Mouse (Mus musculus) erythroid progenitor cell, adult 5-6 weeks (primary cell): ENCODE results near the gene Plekhg6. TPM values are rescaled to one million over a fixed set of nuclear protein-coding genes. Genes with fewer than 3 reads are reported as not detected.

Experiments
- ATAC-seq: replicated peaks from 2 replicates; pipeline ENCODE4 v1.8.0; 2016; ENCODE audit warnings: moderate number of reproducible peaks, mild to moderate bottlenecking, moderate TSS enrichment, inconsistent platforms; ENCODE audit not compliant: poor library complexity, low FRiP score, severe bottlenecking
- total RNA-seq, 2 experiments: library from RNA; stranded (forward) in 1 of 2; stranded (reverse) in 1 of 2; fragments of 150-400 nt in 1 of 2; fragments of 186-747, 209-891 nt in 1 of 2; gene quantifications; 2 replicates each; pipeline versions ENCODE4 v1.2.3 to v1.2.4; 2015 to 2017; ENCODE audit warnings: low replicate concordance in 2 of 2

Plekhg6 gene
- total RNA-seq, 2 experiments from 2014 or later, result not detected

DNA sequence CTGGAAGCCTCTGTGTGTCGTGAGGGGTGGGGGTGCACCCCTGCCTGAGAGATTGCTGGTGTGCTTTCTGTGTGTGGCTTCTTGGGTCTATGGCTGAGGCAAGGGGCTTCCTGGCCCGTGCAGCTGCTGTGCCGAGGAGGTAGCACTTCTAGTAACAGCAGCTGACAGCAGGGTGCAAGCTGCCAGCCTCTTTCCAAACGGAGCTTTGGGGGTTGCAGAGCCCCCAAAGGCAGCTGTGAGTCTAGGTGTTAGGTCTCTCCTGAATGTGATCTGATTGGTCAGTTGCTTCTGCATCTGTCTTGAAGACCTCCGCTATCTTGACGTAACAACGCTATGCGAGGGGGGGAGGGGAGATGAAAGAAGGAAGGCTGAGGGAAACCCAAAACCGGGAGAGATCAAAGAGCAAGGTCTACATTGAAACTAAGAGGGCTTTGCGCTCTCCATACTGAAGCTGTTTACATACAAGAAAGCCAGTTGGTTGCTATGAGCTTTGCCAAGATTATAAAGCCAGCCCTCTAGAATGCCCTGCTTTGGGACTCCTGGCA, 25.3 kb downstream of the Plekhg6 start:
- ATAC-seq, result no peak

DNA sequence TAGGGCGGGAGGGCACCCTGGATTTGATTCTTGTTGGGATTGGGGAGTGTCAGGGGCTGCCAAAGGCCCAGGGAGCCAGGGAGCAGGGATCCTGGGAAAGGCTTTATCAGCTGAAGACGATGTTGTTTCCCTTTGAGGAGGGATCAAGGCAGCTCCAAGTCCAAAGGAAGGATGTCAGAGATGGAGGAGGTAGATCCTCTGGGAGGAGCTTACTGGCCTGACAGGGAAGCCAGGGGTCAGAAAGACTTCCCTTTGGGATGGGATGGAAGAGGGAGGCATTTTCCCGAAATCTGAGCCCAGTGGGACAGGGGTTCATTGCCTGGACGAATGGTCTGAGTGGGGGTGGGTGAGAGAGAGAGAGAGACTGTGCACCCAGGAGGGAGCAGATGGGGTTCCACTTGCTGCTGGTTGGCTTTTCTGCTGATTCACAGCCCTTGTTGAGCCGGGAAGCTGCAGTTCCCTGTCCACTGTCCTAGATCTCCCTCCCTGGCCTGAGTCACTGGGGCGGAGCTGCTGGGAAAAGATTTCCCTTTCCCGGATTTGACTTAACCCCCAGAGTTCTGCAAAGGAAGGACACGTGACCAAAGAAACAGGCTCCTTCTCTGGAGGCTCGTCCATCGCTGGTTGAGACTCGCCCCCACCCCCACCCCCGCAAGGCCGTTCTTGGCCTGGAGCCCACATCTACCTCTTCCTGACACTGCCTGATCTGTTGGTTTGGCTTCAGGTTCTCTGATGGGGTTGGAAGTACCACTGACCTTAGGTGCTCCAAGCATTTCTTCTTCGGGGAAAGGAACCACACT, 26.0 kb downstream of the Plekhg6 start:
- no peak for ATAC-seq

DNA sequence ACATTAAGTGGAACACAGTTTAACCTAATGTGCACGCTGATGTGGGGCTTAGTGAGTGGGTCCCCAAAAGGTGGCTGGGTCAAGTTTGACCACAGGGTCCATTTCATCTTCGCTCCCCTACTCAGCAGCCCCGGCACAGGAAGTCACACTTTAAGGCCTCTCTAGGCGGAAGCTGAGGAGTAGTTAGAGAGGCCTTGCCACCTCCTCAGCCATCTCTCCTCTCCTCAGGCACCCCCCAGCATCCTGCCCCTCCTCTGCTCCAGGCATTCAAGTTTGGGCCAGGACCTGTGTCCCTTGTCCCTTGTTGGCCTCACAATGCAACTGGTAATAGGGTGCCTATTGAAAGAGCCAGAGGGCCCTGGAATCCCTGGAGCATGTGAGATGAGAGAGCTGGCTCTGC, 26.9 kb downstream of the Plekhg6 start:
- no peak for ATAC-seq

DNA sequence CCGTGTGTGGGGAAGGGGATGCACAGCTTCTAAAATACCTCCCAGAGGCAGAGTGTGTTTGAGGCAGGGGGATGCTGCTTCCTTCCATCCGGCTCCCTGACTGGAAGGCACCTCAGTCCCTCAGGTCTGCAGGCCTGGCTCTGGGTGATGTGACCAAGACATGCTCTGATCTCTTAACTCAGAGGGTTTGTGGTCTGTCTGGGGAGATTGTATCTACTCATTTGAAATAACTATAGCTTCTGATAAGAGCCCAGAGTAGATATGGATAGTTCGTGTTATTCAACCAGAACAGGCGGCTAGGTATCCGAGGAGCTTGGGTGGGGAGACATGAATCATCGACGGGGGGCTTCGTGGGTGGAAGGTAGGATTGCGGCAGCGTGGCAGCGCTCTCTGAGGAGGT, 27.4 kb downstream of the Plekhg6 start:
- no peak for ATAC-seq

DNA sequence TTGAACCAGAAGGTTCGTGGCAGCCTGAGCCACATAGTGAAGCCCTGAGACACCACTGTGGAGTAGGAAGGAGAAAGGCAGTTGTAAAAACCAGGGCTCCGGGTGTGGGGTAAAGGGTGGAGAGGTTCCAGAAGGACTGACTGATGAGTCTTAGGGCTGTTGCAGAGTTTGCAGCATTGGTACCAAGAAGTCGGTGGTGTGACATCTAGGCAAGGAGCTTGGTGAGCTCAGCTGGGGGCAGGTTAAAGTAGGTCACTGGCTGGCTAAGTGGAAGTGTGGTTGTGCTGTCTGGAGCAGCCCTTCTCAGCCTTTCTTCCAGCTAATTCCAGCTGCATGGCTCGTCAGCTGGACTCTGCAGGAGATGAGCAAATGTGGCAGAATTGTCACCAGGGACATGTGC, 27.8 kb downstream of the Plekhg6 start:
- no peak for ATAC-seq

DNA sequence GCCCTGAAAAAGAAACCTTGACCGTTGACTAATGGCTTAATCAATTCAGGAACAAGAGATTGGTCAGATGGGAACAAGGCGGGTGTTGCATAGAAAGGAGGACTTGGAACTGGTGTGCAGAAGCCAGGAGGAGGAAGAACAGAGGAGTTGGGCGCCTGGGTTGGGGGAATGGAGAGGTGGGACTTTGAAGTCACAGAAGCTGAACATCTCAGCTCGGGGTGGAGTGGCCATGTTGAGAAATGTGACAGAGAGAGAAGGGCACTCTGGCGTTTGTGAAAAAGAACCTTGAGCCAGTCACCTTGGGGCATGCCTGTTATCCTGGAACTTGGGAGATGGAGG, 28.6 kb downstream of the Plekhg6 start:
- no peak for ATAC-seq

DNA sequence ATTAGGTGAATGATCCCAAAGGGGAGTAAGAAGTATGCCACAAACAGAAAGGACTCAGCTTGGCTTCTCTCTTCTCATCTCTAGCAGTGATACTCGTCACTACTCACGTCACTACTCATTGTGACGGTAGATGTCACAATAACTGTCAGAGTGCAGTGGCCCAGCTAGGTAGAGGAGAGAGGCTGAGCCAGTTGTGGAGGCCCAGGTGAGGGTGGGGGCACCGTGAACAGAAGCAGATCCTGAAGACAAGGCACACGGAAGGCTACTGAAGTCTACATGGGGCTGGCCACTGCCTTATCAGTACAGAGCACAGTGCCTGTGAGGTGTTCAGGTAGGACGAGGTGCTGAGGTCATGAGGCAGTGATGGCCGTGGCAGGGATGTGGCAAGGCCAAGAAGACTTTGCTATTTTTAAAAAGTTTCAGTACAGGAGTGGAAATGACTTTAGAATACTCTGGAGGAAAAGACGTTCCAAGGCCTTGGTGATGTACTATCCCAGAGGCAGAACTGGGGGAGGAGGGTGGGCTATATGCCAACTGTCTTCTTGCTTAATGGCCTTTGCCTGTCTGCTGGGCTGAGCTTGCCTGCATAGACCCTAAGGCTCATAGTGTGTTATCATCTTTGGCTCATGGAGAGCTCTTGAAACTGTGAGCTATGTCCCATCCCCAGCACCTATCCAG, 29.1 kb downstream of the Plekhg6 start:
- ATAC-seq, result no peak

DNA sequence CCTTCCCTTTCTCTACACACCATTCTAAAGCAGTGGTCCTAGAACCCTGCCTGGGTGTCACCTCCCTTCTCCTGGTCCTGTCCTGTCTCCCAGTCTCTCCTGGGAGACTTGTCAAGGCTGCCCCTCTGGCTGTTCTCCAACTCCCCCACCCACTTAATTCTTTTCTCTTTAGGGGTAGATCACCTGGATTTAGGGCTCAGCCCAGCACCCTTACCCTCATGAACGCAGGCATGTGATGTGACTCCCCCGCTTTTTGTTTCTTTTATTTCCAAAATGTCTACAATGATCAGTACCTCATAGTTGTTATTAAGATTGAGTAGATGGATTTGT, 29.6 kb downstream of the Plekhg6 start:
- no peak for ATAC-seq

DNA sequence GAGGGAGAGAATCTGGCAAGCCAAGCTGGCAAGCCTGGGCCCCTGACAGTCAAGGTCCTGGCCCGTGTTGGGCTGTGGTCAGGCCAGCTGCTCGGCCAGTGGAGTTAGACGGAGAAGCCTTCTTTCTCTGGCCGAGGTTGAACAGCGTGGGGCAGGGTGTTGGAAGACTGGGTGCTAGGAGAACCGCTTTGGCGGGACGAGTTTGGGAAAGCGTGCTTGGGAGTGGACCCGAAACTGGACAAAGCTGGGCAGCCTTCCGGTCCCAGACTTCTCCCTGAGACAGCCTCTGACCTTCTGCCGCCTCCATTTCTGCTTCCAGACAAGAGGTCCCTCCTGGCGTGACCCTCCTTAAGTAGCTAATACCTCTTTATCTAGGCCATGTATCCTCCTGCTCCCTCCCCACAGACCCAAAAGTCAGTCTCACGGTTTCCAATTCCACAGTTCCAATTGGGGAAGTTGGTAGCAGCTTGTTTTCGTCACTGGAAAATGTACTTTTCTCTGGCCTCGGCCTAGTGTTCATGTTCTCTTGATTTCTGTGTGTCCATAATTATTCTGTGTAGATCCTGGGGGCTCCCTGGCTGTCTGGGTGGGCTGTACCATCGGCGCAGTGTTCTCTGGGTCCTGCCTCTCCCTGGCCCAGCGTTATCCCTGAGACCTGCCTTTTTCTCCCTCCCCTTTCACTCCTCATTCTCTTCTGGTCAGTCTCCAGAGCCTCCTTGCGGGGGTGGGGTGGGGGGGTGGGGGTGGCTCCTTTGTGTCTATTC, 30.2 kb downstream of the Plekhg6 start:
- no peak for ATAC-seq

- no peak for ATAC-seq
Observed at GRCm38 (mm10) chr6:125349575-125350230, 30.9 kb downstream of the Plekhg6 start.

DNA sequence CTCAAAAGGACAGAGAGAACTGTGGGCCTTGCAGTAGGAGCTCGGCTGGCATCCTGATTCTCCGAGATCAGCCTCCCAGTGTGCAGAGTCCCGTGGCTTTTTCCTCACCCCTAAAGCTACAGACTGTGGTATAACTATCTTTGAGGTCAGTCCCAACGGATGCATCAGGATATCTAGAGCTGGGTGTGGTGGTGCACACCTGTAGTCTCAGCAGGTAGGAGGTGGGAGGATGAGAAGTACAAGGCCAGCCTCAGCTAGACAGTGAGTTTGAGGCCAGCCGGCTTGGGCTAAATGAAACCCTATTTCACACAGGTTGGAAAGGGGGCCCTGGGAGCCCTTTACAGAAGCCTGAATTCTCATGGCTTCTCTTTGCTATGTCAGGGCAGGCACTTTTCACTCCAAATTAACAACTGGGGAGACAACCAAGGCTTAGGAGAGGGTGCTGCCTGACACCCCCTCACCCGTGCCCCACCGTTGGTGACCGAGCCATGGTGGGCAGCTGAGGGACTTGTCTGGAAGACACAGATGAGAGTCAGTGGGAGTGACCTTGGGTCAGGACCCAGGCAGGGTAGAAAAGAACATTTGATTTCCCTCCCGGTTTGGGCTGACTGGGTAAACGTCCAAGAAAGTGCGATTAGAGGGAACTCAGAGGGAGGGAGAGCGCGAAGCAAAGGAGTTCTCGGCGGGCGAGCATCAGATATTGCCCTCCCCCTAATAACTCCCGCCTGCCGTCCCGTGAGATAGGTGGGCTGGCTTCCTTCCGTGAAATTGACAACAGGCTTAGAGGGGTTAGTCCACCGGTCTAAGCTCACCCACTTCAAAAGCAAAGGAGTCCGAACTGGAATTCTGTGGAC, 31.6 kb downstream of the Plekhg6 start, which contains the start of gene Tnfrsf1a:
TSS of gene Tnfrsf1a (plus strand) at position 642 of the 854 bp plus-strand sequence.
- ATAC-seq, result no peak

DNA sequence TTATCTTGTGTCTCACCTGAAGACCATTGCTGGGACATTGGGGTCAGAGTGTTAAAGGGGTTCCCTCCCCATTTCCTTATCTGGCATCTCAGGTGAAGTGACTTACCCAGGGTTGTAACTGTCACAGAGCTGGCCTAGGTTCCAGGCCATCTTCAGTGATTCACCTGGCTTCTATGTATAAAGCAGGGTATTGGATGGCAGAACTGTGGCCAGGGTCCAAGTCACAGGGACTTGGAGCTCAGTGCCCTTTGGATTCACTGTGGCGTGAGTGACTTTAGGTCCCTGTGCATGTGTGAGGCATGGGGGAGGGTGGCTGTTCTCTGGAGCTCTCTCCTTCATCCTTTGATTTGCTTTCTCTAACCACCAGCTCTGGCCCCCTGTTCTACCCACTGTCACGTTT, 34.6 kb downstream of the Plekhg6 start:
- no peak for ATAC-seq

DNA sequence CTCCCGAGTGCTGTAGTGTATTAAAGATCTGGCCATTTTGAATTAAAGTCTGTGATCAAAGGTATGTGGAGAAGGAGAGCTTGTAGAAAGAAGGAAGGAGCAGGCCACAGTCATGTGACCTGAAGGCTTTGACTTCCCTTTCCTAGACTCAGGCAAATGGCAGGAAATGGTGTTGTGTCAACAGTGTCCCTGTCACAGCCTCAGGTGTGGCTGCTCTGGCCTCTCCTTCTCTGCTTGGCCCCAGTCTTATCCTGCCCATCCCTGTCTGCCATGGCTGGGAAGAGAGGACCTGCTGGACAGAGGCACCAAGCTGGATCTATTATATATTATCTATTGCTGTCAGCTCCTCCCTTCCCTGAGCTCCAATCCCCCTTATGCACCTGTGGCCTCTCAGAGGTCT, 35.0 kb downstream of the Plekhg6 start:
- ATAC-seq, result no peak

DNA sequence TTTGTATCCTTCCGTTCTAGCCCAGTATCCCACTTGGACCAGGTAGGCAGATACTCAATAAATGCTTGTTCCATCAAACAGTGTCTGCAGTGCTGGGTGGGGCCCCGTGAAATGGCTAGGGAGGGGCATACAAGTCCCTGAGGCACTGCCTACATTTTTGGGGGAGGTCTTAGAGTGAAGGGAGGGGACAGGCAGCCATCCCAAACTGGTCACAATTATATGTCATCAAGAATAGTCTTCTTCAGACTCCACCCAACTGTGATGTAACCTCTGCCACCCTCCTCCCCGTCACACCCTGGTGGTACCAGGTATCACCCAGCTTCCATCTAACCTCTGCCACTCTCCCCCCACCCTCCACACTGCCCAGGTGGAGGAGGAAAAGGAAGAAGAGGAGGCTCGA, 35.7 kb downstream of the Plekhg6 start:
- no peak for ATAC-seq

DNA sequence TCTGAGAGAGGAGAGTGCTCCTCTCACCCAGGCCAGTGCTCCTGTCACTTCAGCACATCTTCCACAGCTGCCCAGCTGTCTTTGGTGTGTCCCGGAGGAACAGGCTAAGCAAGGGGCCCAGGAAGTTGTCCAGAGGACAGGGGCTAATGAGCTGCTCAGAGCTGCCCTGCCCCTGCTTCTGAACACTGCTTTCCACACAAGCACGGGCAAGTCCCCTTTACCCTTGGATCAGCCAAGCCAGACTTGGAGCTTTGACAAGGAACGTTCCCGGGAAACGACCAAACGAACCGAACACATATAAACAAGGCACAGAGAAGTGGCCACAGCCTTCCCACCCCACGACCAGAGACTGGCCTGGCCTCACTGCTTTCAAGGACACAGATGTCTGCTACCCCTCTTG, 36.5 kb downstream of the Plekhg6 start:
- no peak for ATAC-seq

GRCm38 (mm10) chr6:125342198-125342597, 38.4 kb downstream of the Plekhg6 start:
- ATAC-seq, result no peak

DNA sequence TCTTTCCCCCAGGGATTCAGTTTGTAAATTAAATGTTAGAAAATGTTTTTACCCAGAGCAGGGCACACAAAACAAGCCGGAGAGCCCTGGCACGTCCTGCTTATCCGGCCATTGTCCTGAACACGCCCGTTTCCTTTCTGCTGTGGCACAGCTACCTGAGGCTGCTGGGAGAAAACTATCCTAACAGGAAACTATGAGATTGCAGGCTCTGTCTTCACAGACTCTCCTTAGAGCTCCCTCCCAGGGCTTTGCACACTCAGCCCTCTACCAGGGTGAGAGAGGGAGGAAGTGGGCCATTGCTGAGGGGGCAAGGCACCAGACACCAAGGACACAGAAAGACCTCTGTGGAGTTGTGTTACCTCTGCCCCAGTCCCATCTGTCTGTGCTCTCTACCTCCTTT, 40.3 kb downstream of the Plekhg6 start:
- ATAC-seq, result no peak

- no peak; the same call in 1 of the 2 replicates for ATAC-seq
Observed at GRCm38 (mm10) chr6:125338791-125339660, 41.6 kb downstream of the Plekhg6 start.
